Mouse (Mus musculus): ENCODE results near the gene Gm10570.

DNA sequence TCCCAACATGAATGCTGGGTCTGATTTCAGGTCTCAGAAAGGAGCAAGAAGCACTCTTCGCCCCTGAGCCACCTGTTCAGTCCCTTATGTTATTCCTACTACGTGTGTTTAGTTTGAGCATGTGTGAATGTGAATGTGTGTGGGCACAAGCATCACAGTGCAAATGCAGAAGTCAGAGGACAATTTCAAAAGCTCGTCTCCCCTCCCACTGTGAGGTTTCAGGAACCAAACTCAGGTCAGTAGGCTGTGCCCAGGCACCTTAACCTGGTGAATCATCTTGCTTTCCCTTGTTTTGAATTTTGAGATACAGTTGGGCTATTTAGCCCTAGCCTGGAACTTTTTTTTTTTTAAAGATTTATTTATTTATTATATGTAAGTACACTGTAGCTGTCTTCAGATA is 18.6 kb downstream of the Gm10570 start:
- no peak for TF ChIP-seq CTCF (IDR thresholded peaks at IDR 0.05; ENCODE audit: insufficient read depth, low read depth, low read length)
- no peak for TF ChIP-seq POLR2A (IDR thresholded peaks at IDR 0.05; ENCODE audit: insufficient read depth, low read depth, low read length)

Measured in olfactory bulb, adult 2 months (tissue).